Mouse (Mus musculus): ENCODE measurements around the gene Mdh2. TPM values are rescaled to one million over a fixed set of nuclear protein-coding genes. Genes with fewer than 3 reads are reported as not detected.

Gene Mdh2
- polyA plus RNA-seq, 1 experiment from 2014 or later: 752 TPM

- Histone ChIP-seq H3K27ac (no peak overlapping the region), H3K4me3 (replicated peaks; ENCODE audit: low read depth, low read length) (no peak overlapping the region), H3K36me3 (ENCODE audit: insufficient read depth, low read length) (peaks cover 79% of the 10 kb centered on the region), H3K4me2 (ENCODE audit: low read length) (no peak overlapping the region), H3K27me3 (ENCODE audit: insufficient read depth, low read length) (no peaks in the 10 kb centered on the region), H3K9ac (ENCODE audit: low read depth, low read length) (no peak overlapping the region), H3K9me3 (replicated peaks; ENCODE audit: low read length) (no peaks in the 10 kb centered on the region), H3K4me1 (replicated peaks; ENCODE audit: insufficient read depth, low read length) (no peaks in the 10 kb centered on the region)
- WGBS: 94% methylated on average over 42 of the region's 42 CpGs
- DNase-seq (ENCODE audit: low spot score): no peak
- no peak for ATAC-seq (replicated peaks; ENCODE audit: low FRiP score, low read depth)
- TF ChIP-seq CTCF (IDR thresholded peaks at IDR 0.05; ENCODE audit: low read depth): no peak
Observed at GRCm38 (mm10) chr5:135734057-135734680, 44.1 kb upstream of the Mdh2 start.

- Histone ChIP-seq H3K27ac (no peak overlapping the region), H3K4me1 (replicated peaks; ENCODE audit: insufficient read depth, low read length) (no peaks in the 10 kb centered on the region), H3K27me3 (ENCODE audit: insufficient read depth, low read length) (no peaks in the 10 kb centered on the region), H3K4me2 (ENCODE audit: low read length) (no peak overlapping the region), H3K9ac (ENCODE audit: low read depth, low read length) (no peak overlapping the region), H3K36me3 (ENCODE audit: insufficient read depth, low read length) (peaks cover 66% of the 10 kb centered on the region), H3K9me3 (replicated peaks; ENCODE audit: low read length) (no peaks in the 10 kb centered on the region), H3K4me3 (replicated peaks; ENCODE audit: low read depth, low read length) (no peak overlapping the region)
- no peak for ATAC-seq (replicated peaks; ENCODE audit: low FRiP score, low read depth)
- WGBS: 86% methylated on average over 13 of the region's 13 CpGs
- DNase-seq (ENCODE audit: low spot score): no peak
- no peak for TF ChIP-seq CTCF (IDR thresholded peaks at IDR 0.05; ENCODE audit: low read depth)
Observed at GRCm38 (mm10) chr5:135735741-135736140, 42.5 kb upstream of the Mdh2 start.

- DNase-seq (ENCODE audit: low spot score) (no peak), ATAC-seq (replicated peaks; ENCODE audit: low FRiP score, low read depth) (no peak)
- H3K36me3 ChIP-seq (ENCODE audit: insufficient read depth, low read length): peaks cover 60% of the 10 kb centered on the region
- H3K27ac ChIP-seq: no peak overlapping the region
- no peak overlapping the region for H3K4me3 ChIP-seq (replicated peaks; ENCODE audit: low read depth, low read length)
- H3K9me3 ChIP-seq (replicated peaks; ENCODE audit: low read length): no peaks in the 10 kb centered on the region
- 94% methylated on average over 16 of the region's 16 CpGs for WGBS
- no peak overlapping the region for H3K4me2 ChIP-seq (ENCODE audit: low read length)
- no peak for TF ChIP-seq CTCF (IDR thresholded peaks at IDR 0.05; ENCODE audit: low read depth)
- no peaks in the 10 kb centered on the region for H3K27me3 ChIP-seq (ENCODE audit: insufficient read depth, low read length)
- H3K9ac ChIP-seq (ENCODE audit: low read depth, low read length): no peak overlapping the region
- no peaks in the 10 kb centered on the region for H3K4me1 ChIP-seq (replicated peaks; ENCODE audit: insufficient read depth, low read length)
Observed at GRCm38 (mm10) chr5:135736544-135736943, 41.7 kb upstream of the Mdh2 start.

- H3K4me3 ChIP-seq (replicated peaks; ENCODE audit: low read depth, low read length): no peak overlapping the region
- peak; percentile 57 for TF ChIP-seq CTCF (IDR thresholded peaks at IDR 0.05; ENCODE audit: low read depth)
- no peaks in the 10 kb centered on the region for H3K27me3 ChIP-seq (ENCODE audit: insufficient read depth, low read length)
- H3K27ac ChIP-seq: no peak overlapping the region
- DNase-seq (ENCODE audit: low spot score): no peak
- H3K4me1 ChIP-seq (replicated peaks; ENCODE audit: insufficient read depth, low read length): no peaks in the 10 kb centered on the region
- 78% methylated on average over 7 of the region's 7 CpGs for WGBS
- no peak for ATAC-seq (replicated peaks; ENCODE audit: low FRiP score, low read depth)
- H3K9ac ChIP-seq (ENCODE audit: low read depth, low read length): no peak overlapping the region
- H3K4me2 ChIP-seq (ENCODE audit: low read length): no peak overlapping the region
- peaks cover 57% of the 10 kb centered on the region for H3K36me3 ChIP-seq (ENCODE audit: insufficient read depth, low read length)
- no peaks in the 10 kb centered on the region for H3K9me3 ChIP-seq (replicated peaks; ENCODE audit: low read length)
Observed at GRCm38 (mm10) chr5:135737154-135737553, 41.1 kb upstream of the Mdh2 start.

GRCm38 (mm10) chr5:135738266-135738665 lies 40.0 kb upstream of the Mdh2 start:
- H3K27me3 ChIP-seq (ENCODE audit: insufficient read depth, low read length): no peaks in the 10 kb centered on the region
- 0 out of 2 replicates have a peak, but pooled peaks cover 6% of the 10 kb centered on the region for H3K4me1 ChIP-seq (replicated peaks; ENCODE audit: insufficient read depth, low read length)
- H3K4me3 ChIP-seq (replicated peaks; ENCODE audit: low read depth, low read length): no peak overlapping the region
- DNase-seq (ENCODE audit: low spot score) (no peak), ATAC-seq (replicated peaks; ENCODE audit: low FRiP score, low read depth) (no peak)
- peaks cover 46% of the 10 kb centered on the region for H3K36me3 ChIP-seq (ENCODE audit: insufficient read depth, low read length)
- H3K9me3 ChIP-seq (replicated peaks; ENCODE audit: low read length): no peaks in the 10 kb centered on the region
- no peak overlapping the region for H3K9ac ChIP-seq (ENCODE audit: low read depth, low read length)
- no peak overlapping the region for H3K27ac ChIP-seq
- no peak for TF ChIP-seq CTCF (IDR thresholded peaks at IDR 0.05; ENCODE audit: low read depth)
- WGBS: 15% methylated on average over 6 of the region's 6 CpGs
- no peak overlapping the region for H3K4me2 ChIP-seq (ENCODE audit: low read length)

- 0 out of 2 replicates have a peak, but pooled peaks cover 7% of the 10 kb centered on the region for H3K4me1 ChIP-seq (replicated peaks; ENCODE audit: insufficient read depth, low read length)
- H3K27ac ChIP-seq: no peak overlapping the region
- H3K4me3 ChIP-seq (replicated peaks; ENCODE audit: low read depth, low read length): no peak overlapping the region
- peaks cover 8% of the 10 kb centered on the region; the same call in 1 of the 2 replicates for H3K36me3 ChIP-seq (ENCODE audit: insufficient read depth, low read length)
- H3K4me2 ChIP-seq (ENCODE audit: low read length): no peak overlapping the region
- no peaks in the 10 kb centered on the region for H3K9me3 ChIP-seq (replicated peaks; ENCODE audit: low read length)
- TF ChIP-seq CTCF (IDR thresholded peaks at IDR 0.05; ENCODE audit: low read depth): no peak
- no peaks in the 10 kb centered on the region for H3K27me3 ChIP-seq (ENCODE audit: insufficient read depth, low read length)
- 45% methylated on average over 10 of the region's 10 CpGs for WGBS
- DNase-seq (ENCODE audit: low spot score) (peak; percentile 35), ATAC-seq (replicated peaks; ENCODE audit: low FRiP score, low read depth) (no peak)
- no peak overlapping the region for H3K9ac ChIP-seq (ENCODE audit: low read depth, low read length)
Observed at GRCm38 (mm10) chr5:135742156-135742555, 36.1 kb upstream of the Mdh2 start.

All from kidney, postnatal 0 days (tissue).